Mouse (Mus musculus) liver, embryonic 11.5 days (tissue): ENCODE results near the gene Mogat2. TPM values are rescaled to one million over a fixed set of nuclear protein-coding genes. Genes with fewer than 3 reads are reported as not detected.
A peak's percentile ranks its signal among the peaks of the same experiment; 100 is the strongest.

Experiments used
- ATAC-seq: fragments of 200-750 bp; cut with Nextera tagmentation; replicated peaks from 2 replicates; pipeline ENCODE4 v1.8.0; 2017; ENCODE audit warnings: moderate number of reproducible peaks, mild to moderate bottlenecking, moderate TSS enrichment, moderate library complexity; ENCODE audit not compliant: low FRiP score
- DNase-seq: peaks from one replicate; pipeline ENCODE4 v3.0.0-alpha.2; 2017; ENCODE audit warnings: low spot score
- H3K27ac ChIP-seq: fragments of 300-500 bp; sonication (generic); 2 replicates; pipeline ENCODE4 v1.5.1; 2014; ENCODE audit warnings: mild to moderate bottlenecking, low read depth, low read length, control low read depth
- H3K27me3 ChIP-seq: fragments of 300-500 bp; sonication (generic); replicated peaks from 2 replicates; pipeline ENCODE4 v1.6.1; 2014; ENCODE audit warnings: low read length, mixed read lengths; ENCODE audit not compliant: control insufficient read depth, insufficient read depth
- H3K36me3 ChIP-seq: fragments of 300-500 bp; sonication (generic); 2 replicates; pipeline ENCODE4 v1.6.1; 2014; ENCODE audit warnings: mild to moderate bottlenecking, low read length, moderate library complexity, mixed read lengths; ENCODE audit not compliant: control insufficient read depth, insufficient read depth
- H3K4me1 ChIP-seq: fragments of 300-500 bp; sonication (generic); replicated peaks from 2 replicates; pipeline ENCODE4 v1.6.1; 2014; ENCODE audit warnings: low read length, mixed read lengths; ENCODE audit not compliant: control insufficient read depth, insufficient read depth
- H3K4me2 ChIP-seq: fragments of 300-500 bp; sonication (generic); 2 replicates; pipeline ENCODE4 v1.6.1; 2014; ENCODE audit warnings: mild to moderate bottlenecking, control low read depth, moderate library complexity
- H3K4me3 ChIP-seq: fragments of 300-500 bp; sonication (generic); 2 replicates; pipeline ENCODE4 v1.5.1; 2014; ENCODE audit warnings: low read depth, low read length, control low read depth
- H3K9ac ChIP-seq: fragments of 300-500 bp; sonication (generic); 2 replicates; pipeline ENCODE4 v1.6.1; 2014; ENCODE audit warnings: low read depth, low read length, control low read depth
- H3K9me3 ChIP-seq: fragments of 300-500 bp; sonication (generic); 2 replicates; pipeline ENCODE4 v1.6.1; 2016; ENCODE audit warnings: low read length, inconsistent platforms, mixed read lengths; ENCODE audit not compliant: control insufficient read depth
- WGBS: fragments of 180-500 bp; shearing (Covaris S2); extraction: QIAGEN DNeasy Blood & Tissue Kit; methylation state at CpG from one replicate; pipeline ENCODE4 v1.1.7; 2014; 5-methylcytosine and 5-hydroxymethylcytosine counted together
- polyA plus RNA-seq: library from polyadenylated mRNA; unstranded; fragments of >200 nt; fragmentation: Nextera tagmentation; extraction: Ambion mirVana; gene quantifications from 2 replicates; pipeline ENCODE4 v1.2.1, GENCODE M21; 2014

The Mogat2 gene
- polyA plus RNA-seq, 1 experiment from 2014 or later = 37.8 TPM

DNA sequence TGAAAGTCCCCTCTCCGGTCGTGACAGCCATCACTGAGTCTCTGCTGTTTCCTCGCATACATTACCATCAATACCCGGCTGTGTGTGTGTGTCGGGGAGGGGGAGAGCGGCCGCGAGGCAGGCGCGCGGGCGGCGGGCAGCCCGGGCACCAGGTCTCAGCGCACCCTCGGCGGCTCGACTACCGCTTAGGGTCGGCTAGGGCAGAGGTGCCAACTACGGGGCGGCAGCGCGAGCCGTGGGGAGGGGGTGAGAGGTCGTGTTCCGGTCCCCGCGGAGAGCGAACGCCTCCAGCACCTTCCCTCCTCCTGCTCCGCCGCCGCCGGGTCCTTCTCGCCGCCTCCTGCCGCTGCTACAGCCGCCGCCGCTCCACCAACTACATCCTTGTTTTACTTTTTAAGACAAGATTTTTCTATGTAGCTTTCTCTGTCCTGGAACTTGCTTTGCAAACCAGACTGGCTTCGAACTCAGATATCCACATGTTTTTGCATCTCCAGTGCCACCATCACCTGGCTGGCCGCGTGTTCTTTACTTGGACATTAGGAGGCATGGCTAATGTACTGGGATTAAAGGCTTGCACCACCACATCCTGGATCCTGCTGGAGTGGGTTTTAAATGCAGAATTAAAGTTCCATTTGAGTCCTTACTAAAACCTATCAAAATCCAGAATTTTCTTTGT, 10.6 kb upstream of the Mogat2 start:
- Histone ChIP-seq H3K4me3 (peak overlapping the region; percentile 38), H3K9ac (0 out of 2 replicates have a peak overlapping the region, but pooled peaks have one; percentile 26), H3K4me1 (no peaks in the 10 kb centered on the region), H3K9me3 (no peaks in the 10 kb centered on the region), H3K27me3 (peaks cover 16% of the 10 kb centered on the region), H3K36me3 (no peaks in the 10 kb centered on the region), H3K27ac (no peak overlapping the region), H3K4me2 (peak overlapping the region; percentile 64)
- WGBS = 1% methylated on average over 42 of the region's 44 CpGs
- no peak; the same call in 1 of the 2 replicates for ATAC-seq
- DNase-seq = no peak

DNA sequence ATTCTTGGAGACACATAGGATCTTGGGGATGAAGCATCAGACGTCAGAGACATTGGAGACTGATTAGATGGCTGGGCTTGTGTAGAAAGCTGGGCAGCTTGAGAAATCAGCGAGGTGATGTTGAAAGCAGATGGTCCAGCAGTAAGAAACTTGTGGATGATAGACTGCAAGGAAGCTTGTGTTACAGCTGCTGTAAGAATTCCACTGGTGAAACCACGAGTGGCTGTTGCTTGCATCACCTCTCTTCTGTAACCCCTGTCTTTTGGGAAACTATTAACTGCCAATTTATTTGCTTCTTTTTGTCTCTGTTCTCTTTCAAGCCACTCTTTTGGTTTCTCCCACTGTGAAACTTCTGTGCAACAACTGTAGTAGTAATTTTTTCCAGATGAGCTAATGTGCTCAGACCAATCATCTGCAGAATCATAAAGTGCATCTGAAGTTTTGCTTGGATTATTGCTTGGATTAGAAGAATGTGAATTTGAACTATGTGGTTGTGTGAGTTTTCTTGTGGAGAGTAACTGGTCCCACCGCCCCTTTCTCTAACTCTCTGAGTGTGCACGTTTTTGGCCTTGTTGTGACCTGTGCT, 9.8 kb upstream of the Mogat2 start:
- H3K9ac ChIP-seq = no peak overlapping the region
- no peak overlapping the region for H3K4me3 ChIP-seq
- H3K4me1 ChIP-seq = no peaks in the 10 kb centered on the region
- peaks cover 16% of the 10 kb centered on the region for H3K27me3 ChIP-seq
- no peak for ATAC-seq
- no peaks in the 10 kb centered on the region for H3K36me3 ChIP-seq
- WGBS = 36% methylated on average over 5 of the region's 5 CpGs
- H3K4me2 ChIP-seq = no peak overlapping the region
- DNase-seq = no peak
- H3K9me3 ChIP-seq = no peaks in the 10 kb centered on the region
- no peak overlapping the region for H3K27ac ChIP-seq

DNA sequence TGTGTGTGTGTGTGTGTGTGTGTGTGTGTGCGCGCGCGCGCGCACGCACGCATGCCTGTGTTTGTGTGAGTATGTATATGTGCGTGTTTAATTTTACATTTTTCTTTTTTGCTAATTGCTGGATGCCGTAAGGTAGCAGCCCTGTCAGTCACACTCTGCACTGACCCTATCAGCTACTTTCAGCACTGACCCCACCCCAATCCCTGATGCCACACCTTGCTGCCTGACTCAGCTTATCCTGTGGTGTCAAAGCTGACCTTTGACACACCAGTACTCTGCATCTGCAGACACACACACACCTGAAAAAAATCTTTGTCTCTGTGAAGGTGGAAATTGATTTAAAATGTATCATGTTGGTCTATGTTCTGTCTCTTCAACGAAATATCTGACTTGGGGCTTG, 3.7 kb upstream of the Mogat2 start:
- 92% methylated on average over 11 of the region's 11 CpGs for WGBS
- H3K4me3 ChIP-seq = no peak overlapping the region

DNA sequence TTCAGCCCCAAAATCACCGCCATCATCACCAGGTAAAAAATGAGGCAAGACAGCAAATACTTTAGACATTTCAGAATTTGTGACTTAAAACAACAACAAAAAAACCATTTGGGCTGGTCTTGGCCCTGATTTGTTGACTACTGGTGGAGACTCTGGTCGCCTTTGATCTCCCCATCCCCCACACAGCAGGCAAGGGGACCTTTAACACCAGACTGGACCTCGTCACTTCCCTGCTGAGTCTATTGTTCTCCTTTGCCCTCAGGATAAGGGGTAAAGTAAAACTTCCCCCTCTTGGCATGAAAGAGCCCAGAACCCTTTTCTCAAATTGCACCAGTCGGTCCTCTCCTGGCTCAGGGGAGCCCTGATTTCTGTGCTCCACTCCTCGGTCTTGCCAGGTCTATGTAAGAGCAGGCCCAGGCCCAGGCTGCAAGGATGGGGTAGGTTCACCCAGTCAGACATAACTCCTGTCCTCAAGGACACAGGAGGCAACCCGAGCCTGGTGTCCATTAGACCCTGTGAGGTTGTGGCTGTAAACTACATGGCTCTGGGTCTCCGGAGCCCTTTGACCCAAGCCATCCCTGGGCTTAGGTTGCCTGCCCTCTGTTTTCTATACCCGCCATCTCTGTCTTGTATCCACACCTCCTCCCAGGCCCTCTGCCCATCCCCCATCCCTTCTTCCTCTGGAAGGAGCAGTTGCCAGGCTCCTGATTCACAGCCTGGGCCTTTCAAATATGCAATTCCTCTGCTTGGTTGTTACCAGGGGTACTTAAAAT, 1.3 kb downstream of the Mogat2 start:
- Histone ChIP-seq H3K4me3 (peak overlapping the region; percentile 37), H3K9me3 (no peaks in the 10 kb centered on the region), H3K27ac (no peak overlapping the region), H3K4me2 (peak overlapping the region; percentile 64), H3K36me3 (no peaks in the 10 kb centered on the region), H3K27me3 (peaks cover 16% of the 10 kb centered on the region), H3K4me1 (peaks cover 9% of the 10 kb centered on the region; the same call in 1 of the 2 replicates), H3K9ac (no peak overlapping the region)
- ATAC-seq = no peak
- no peak for DNase-seq
- WGBS = 31% methylated on average over 8 of the region's 8 CpGs

More for the DNA sequence above, 3.7 kb upstream of the Mogat2 start:
- Histone ChIP-seq H3K9me3 (no peaks in the 10 kb centered on the region), H3K4me2 (no peak overlapping the region), H3K36me3 (no peaks in the 10 kb centered on the region), H3K4me1 (peaks cover 9% of the 10 kb centered on the region; the same call in 1 of the 2 replicates), H3K27ac (no peak overlapping the region), H3K9ac (no peak overlapping the region), H3K27me3 (peaks cover 16% of the 10 kb centered on the region)
- DNase-seq (no peak), ATAC-seq (no peak)

DNA sequence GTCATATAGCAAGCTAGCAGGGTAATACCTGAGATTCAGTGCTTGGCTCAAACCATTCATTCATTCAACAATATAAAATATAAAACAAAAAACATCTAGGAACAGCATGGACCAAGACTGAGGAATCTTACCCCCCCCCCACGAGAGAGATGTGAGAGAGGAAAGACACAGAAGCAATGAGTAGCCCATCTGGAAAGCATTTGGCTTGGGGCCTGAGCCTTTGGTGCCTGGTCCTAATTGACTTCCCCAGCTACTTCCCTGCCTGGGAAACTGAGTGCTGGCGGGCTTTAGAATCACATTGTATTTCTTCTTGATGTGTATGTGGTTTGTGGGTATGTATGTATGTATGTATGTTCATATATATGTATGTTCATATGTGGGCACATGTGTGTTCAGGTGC, 2.8 kb downstream of the Mogat2 start:
- Histone ChIP-seq H3K36me3 (no peaks in the 10 kb centered on the region), H3K4me2 (no peak overlapping the region), H3K4me3 (no peak overlapping the region), H3K4me1 (peaks cover 9% of the 10 kb centered on the region; the same call in 1 of the 2 replicates), H3K27ac (no peak overlapping the region), H3K9ac (no peak overlapping the region), H3K27me3 (peaks cover 16% of the 10 kb centered on the region), H3K9me3 (no peaks in the 10 kb centered on the region)
- ATAC-seq (no peak), DNase-seq (no peak)
- WGBS = 49% methylated on average over 2 of the region's 2 CpGs

DNA sequence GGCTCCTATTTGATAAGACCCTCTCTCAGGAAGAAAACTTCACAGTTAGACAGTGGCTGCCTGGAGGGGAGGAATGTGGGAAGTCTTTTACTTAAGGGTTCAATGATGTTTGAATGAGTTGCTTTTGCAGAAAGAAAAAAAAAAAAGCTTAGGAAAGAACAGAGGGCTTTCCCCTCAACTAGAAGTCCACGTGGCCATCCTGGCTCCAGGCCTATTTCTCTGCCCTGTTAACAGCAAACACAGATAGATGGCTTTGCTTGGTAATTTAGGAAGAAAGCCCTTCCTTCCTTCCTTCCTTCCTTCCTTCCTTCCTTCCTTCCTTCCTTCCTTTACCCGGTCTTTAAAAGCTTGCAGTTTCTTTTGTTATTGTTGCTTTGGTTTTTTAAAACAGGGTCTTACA, 3.5 kb downstream of the Mogat2 start:
- H3K4me1 ChIP-seq = peaks cover 9% of the 10 kb centered on the region; the same call in 1 of the 2 replicates
- H3K9me3 ChIP-seq = no peaks in the 10 kb centered on the region
- WGBS = 45% methylated on average over 2 of the region's 2 CpGs
- no peaks in the 10 kb centered on the region for H3K36me3 ChIP-seq
- H3K27ac ChIP-seq = no peak overlapping the region
- no peak for ATAC-seq
- no peak overlapping the region for H3K9ac ChIP-seq
- no peak overlapping the region for H3K4me2 ChIP-seq
- no peak for DNase-seq
- H3K4me3 ChIP-seq = no peak overlapping the region
- H3K27me3 ChIP-seq = peaks cover 16% of the 10 kb centered on the region

DNA sequence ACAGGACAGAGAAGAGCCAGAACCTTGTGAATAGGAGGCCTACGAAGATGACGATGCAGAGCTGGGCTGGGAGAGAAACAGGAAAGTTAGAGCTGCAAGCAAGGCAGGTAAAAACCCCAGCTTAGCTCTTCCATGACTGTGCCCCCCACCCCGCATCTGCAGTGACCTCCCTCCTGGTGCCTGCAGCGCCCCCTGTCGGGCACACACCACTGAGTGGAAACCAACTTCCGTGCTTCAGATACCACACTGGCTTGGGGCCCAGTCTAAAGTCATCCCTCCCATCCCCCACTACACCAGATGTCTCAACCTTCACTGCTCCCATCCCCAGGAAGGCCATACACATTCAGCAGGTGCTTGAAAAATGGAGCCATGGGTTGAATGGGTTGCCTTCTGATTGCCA, 5.8 kb downstream of the Mogat2 start:
- no peak overlapping the region for H3K4me2 ChIP-seq
- H3K4me3 ChIP-seq = no peak overlapping the region
- DNase-seq (no peak), ATAC-seq (no peak)
- peaks cover 4% of the 10 kb centered on the region for H3K27me3 ChIP-seq
- H3K27ac ChIP-seq = no peak overlapping the region
- H3K36me3 ChIP-seq = no peaks in the 10 kb centered on the region
- 64% methylated on average over 6 of the region's 6 CpGs for WGBS
- no peaks in the 10 kb centered on the region for H3K9me3 ChIP-seq
- no peak overlapping the region for H3K9ac ChIP-seq
- peaks cover 3% of the 10 kb centered on the region; the same call in 1 of the 2 replicates for H3K4me1 ChIP-seq

DNA sequence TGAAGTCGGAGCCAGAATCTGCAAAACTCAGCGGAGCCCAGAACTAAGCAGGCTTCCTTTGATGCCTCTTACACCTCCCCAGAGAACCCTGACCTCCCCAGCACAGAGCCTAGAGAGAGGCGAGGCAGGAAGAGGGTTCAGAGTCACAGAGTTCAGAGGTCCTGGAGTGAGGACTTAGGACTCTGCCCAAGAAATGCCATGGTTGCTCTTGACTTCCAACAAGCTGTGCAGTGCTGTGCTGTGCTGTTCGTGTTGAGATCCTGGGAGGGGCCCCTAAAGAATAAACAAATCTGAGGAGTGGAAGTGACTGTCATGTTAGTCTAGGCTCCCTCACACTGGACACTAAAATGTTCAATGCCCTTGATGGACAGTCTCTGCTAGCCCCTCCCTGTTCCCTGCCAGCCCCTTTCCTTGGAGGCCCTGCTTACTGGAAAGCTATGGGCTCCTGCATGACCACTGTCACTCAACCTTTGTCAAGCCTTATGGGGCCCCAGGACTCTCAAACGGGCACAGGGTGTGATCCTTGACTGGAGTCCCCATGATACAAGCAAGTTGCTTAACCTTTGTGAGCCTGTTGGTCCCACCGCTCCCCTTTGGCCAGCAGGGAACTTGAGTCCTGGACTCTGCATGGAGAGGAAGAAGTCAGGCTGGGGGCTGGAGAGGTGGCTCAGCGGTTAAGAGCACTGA, 8.2 kb downstream of the Mogat2 start:
- Histone ChIP-seq H3K27ac (no peak overlapping the region), H3K9me3 (no peaks in the 10 kb centered on the region), H3K27me3 (no peaks in the 10 kb centered on the region), H3K9ac (no peak overlapping the region), H3K4me2 (no peak overlapping the region), H3K4me1 (no peaks in the 10 kb centered on the region; the same call in 1 of the 2 replicates), H3K36me3 (no peaks in the 10 kb centered on the region), H3K4me3 (no peak overlapping the region)
- 74% methylated on average over 7 of the region's 7 CpGs for WGBS
- no peak; the same call in 1 of the 2 replicates for ATAC-seq
- DNase-seq = no peak
